Mouse (Mus musculus) neutrophil, adult 59 days (primary cell): ENCODE data around the gene Hps4. TPM values are rescaled to one million over a fixed set of nuclear protein-coding genes. Genes with fewer than 3 reads are reported as not detected.

ENCODE experiments used
- total RNA-seq, 2 experiments: library from RNA; stranded (reverse); gene quantifications; 1 replicate in 1 of 2; 2 replicates in 1 of 2; pipeline ENCODE4 v1.2.4; 2023

Hps4 gene
- 10 to 100 TPM; 18.7 to 19.8 TPM for total RNA-seq

DNA sequence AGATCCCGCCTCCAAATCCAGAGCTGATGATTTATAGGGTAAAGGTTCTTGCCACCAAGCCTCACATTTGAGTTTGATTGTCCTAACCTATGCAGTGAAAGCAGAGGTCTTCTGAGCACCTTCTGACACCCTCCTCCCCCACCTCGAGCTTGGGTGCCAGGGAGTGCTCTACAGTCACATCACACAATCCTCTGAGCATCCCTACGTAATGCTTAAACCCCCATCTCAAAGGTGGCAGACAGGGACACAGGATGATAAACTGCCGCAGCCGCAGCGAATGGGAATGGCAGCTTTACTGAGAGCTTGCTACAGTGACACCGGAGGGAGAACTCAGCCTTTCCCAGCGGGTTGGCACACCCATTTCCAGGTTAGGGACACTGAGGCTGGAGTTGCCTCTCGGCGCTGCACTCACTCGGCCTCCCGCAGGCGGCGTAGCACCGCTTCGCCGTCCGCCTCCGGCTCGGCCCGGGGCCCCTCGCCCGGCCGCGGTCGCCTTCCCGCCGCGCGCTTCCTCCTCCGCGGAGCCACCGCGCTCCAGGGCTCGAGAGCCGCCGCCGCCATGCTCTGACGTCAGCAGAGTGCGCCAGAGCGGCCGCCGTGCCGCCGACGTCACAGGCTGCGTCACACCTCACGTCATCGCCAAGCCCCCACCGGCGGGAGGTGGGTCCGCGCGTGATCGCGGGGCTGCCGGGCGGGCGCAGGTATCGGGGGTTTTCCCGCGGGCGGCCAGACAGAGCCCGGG lies at the start of gene Hps4, which contains the start of gene Srrd:
Gene Hps4, plus strand, starts transcription at position 621 of the 742 bp plus-strand sequence.
Gene Srrd, minus strand, starts transcription at position 578 of the 742 bp plus-strand sequence.

GRCm38 (mm10) chr5:112325546-112326445 lies 17.1 kb upstream of the Hps4 start, which contains the start of gene Tfip11:
TSS of gene Tfip11 (plus strand) at chr5:112326358.

DNA sequence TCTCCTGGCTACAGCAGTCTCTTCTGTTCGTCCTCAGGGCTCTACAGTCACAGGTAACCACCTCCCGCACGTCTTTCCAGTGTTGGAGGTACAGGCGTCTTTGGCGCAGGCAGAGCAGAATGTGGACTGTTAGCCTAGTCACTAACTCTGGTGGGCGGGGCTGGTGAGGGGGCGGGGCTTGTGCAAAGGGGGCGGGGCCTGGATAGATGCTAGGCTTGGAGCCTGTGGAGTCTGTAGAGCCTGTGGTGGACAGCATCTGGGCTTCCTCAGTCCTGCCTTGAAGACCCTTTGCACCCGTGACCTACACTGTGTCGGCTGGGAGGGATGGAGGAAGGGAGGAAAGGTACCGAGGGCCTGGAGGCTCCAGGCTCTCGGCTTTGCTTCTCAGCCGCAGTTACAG lies 13.0 kb downstream of the Hps4 start, which contains the start of gene Gm6583:
Gene Gm6583, minus strand, starts transcription at position 124 of the 400 bp plus-strand sequence.

DNA sequence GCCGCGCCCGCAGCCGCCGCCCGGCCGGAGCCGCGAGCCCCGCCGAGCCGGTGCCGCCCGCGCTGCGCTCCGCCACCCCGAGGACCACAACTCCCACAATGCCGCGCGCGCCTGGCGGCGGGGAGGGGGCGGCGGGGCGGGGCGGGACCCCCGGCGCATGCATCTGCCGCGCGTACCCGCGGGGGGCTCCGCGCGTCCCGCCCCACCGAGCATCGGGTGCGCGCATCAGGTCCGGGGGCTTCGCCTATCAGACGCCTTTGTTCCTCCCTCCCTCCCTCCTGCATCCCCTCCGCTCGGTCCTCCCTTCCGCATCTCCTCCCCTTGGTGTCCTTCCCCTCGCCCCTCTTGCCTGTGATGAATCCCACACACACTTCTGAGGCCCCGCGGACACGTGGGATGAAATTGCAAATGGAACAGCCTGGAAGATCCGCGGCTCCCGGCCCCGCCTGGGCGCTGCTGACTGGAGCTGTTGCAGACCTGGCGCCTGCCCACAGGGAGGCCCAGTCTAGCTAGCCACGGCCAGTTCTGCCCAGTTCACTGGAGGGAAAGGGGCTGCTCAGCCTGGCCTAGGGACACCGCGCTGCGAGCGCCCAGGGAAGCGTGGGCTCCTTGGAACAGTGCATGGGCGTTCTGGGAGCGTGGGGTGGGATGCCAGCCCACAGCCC lies 52.0 kb downstream of the Hps4 start, which contains the start of gene Asphd2:
Gene Asphd2, minus strand, starts transcription at position 88 of the 665 bp plus-strand sequence.

Other genes starting within 250 kb of the Hps4 start
- 1 to 10 TPM; 3.0 to 3.6 TPM for gene Cryba4, start 90.6 kb upstream of the Hps4 start, total RNA-seq
- 1 to 10 TPM in 1 of 2 experiments, under 1 TPM in 1; 0.56 to 1.0 TPM for gene Crybb1, start 87.3 kb upstream of the Hps4 start, total RNA-seq
- 10 to 100 TPM; 79.9 to 92.5 TPM for gene Tpst2, start 66.4 kb upstream of the Hps4 start, total RNA-seq
- gene Tfip11, start 16.7 kb upstream of the Hps4 start, total RNA-seq, result 10 to 100 TPM; 88.4 to 89.3 TPM
- gene Srrd, start within 50 bp of the Hps4 start, total RNA-seq, result 10 to 100 TPM; 20.2 to 27.4 TPM
- gene Gm6583, start 12.9 kb downstream of the Hps4 start, total RNA-seq, result not detected
- gene Asphd2, start 51.8 kb downstream of the Hps4 start, total RNA-seq, result not detected
- gene Gm6588, start 106.3 kb downstream of the Hps4 start, total RNA-seq, result not detected
- gene Sez6l, start 234.1 kb downstream of the Hps4 start, total RNA-seq, result not detected